Mouse (Mus musculus) embryonic facial prominence, embryonic 15.5 days (tissue): Measurements from ENCODE around the gene Map3k1. TPM values are rescaled to one million over a fixed set of nuclear protein-coding genes. Genes with fewer than 3 reads are reported as not detected.

Source experiments
- ATAC-seq: fragments of 200-750 bp; cut with Nextera tagmentation; 2 replicates; pipeline ENCODE4 v1.8.0; 2017; ENCODE audit warnings: low read depth, moderate TSS enrichment; ENCODE audit not compliant: insufficient number of reproducible peaks, low FRiP score, low TSS enrichment
- H3K27ac ChIP-seq: fragments of 300-500 bp; sonication (generic); replicated peaks from 2 replicates; pipeline ENCODE4 v1.5.1; 2015; ENCODE audit warnings: mild to moderate bottlenecking, inconsistent platforms
- H3K27me3 ChIP-seq: fragments of 300-500 bp; sonication (generic); 2 replicates; pipeline ENCODE4 v1.6.1; 2015; ENCODE audit warnings: inconsistent platforms
- H3K36me3 ChIP-seq: fragments of 300-500 bp; sonication (generic); 2 replicates; pipeline ENCODE4 v1.6.1; 2015; ENCODE audit warnings: mild to moderate bottlenecking, inconsistent platforms
- H3K4me1 ChIP-seq: fragments of 300-500 bp; sonication (generic); 2 replicates; pipeline ENCODE4 v1.6.1; 2015; ENCODE audit warnings: inconsistent platforms
- H3K4me2 ChIP-seq: fragments of 300-500 bp; sonication (generic); replicated peaks from 2 replicates; pipeline ENCODE4 v1.6.1; 2015; ENCODE audit warnings: mild to moderate bottlenecking, inconsistent platforms
- H3K4me3 ChIP-seq: fragments of 300-500 bp; sonication (generic); replicated peaks from 2 replicates; pipeline ENCODE4 v1.5.1; 2015; ENCODE audit warnings: mild to moderate bottlenecking, inconsistent platforms
- H3K9ac ChIP-seq: fragments of 300-500 bp; sonication (generic); 2 replicates; pipeline ENCODE4 v1.6.1; 2015; ENCODE audit warnings: inconsistent platforms
- H3K9me3 ChIP-seq: fragments of 300-500 bp; sonication (generic); replicated peaks from 2 replicates; pipeline ENCODE4 v1.6.1; 2016; ENCODE audit warnings: inconsistent platforms
- WGBS: fragments of 180-500 bp; shearing (Covaris S2); methylation state at CpG from one replicate; pipeline ENCODE4 v1.1.7; 2015; 5-methylcytosine and 5-hydroxymethylcytosine counted together
- polyA plus RNA-seq: library from polyadenylated mRNA; unstranded; fragments of >200 nt; fragmentation: Nextera tagmentation; extraction: Ambion mirVana; gene quantifications from 2 replicates; pipeline ENCODE4 v1.2.1, GENCODE M21; 2015

The Map3k1 gene
- polyA plus RNA-seq, 1 experiment from 2014 or later, result 16.3 TPM

DNA sequence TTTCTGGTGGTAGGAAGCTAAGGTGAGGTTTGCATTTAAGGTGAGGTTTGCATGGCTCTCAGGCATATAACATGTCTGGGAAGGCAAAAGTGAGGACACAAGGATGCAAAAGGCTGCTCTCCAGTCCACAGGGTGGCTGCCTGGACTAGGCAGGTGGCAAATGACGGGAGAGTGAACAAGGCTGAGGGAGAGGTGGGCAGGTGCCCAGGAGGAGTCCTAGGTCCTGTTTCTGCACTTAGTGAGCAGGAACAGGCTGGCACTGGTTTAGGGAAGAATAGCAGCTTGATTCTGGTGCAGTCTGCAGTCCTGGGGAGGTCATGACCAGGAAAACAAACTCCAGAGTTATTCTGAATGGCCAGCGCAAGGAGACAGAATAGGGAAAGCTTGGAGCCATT is 6.5 kb downstream of the Map3k1 start:
- Histone ChIP-seq H3K36me3 (no peaks in the 10 kb centered on the region), H3K27ac (no peak overlapping the region), H3K9ac (no peak overlapping the region), H3K27me3 (no peaks in the 10 kb centered on the region), H3K4me3 (no peak overlapping the region), H3K4me1 (peaks cover 71% of the 10 kb centered on the region), H3K9me3 (no peaks in the 10 kb centered on the region), H3K4me2 (no peak overlapping the region)
- no peak for ATAC-seq
- WGBS, result 79% methylated on average over 2 of the region's 2 CpGs

DNA sequence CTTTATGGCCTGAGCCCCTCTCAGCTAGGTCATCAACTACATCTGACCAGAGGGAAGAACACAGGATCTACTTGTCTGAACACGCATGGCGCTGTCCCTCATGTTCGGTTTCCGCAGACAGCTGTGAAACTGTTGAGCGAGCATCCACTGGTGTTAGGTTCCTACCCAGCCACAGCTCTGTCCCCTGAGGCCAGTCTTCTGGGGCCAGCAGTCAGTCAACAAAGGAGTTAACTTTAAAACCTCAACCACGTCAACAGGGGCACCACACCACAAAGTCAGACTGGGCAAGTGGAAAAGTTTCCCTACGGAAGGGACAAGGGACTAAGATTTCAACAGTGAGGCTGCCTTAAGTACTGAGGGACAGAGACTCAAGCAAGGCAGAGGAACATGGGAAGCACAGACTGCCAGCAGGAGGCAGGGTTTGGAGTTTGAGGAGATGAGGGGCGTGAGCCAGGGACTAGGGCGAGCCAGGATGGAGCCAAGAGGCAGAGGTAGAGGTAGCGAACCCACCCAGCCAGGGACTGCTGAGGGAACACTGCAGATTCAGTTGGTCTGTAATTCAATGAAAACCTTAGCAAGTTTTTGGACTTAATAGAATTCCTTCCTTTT is 7.0 kb downstream of the Map3k1 start:
- H3K4me2 ChIP-seq, result no peak overlapping the region
- ATAC-seq, result 0 out of 2 replicates have a peak, but pooled peaks have one; percentile 17
- H3K4me1 ChIP-seq, result peaks cover 75% of the 10 kb centered on the region
- no peak overlapping the region for H3K9ac ChIP-seq
- 52% methylated on average over 10 of the region's 10 CpGs for WGBS
- H3K27me3 ChIP-seq, result no peaks in the 10 kb centered on the region
- H3K4me3 ChIP-seq, result no peak overlapping the region
- no peaks in the 10 kb centered on the region for H3K36me3 ChIP-seq
- H3K27ac ChIP-seq, result no peak overlapping the region
- no peaks in the 10 kb centered on the region for H3K9me3 ChIP-seq

DNA sequence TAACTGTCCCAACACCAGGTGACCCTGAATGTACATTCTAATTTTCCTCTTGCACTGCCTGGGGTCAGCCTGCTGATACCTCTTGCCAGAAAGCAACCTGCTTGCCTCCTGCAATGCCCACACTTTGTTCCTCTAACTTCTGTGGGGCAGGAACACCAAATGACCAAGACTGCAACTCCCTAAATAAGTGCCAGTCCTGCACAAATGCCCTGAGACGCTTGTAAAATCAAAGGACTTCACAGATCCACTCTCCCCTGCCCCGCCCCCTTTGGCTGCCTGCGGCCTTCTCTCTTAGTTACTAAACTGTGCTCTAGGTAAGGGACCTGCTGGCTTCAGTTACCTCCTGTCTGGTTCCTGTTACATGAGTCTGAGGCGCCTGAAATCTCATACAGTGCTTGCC is 7.9 kb downstream of the Map3k1 start:
- 36% methylated on average over 4 of the region's 4 CpGs for WGBS
- H3K4me1 ChIP-seq, result peaks cover 83% of the 10 kb centered on the region

DNA sequence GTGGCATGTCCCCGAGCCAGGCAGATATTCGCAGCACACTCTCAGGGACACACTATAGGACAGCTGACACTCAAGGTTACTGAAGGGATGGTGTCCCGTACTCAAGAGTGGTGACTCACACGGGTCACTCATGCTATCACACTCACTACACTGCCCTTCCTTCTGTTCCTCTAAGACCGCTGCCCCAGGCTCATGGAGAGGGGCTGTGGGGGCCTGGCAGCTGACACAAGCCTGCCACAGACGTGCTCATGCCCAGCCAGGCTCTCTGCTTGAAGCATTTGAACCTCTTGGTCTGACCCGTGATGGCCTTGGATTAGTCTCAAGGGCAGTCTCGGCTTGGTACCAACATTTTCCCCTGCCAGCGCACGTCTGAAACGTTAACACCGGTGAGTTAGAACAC is 10.7 kb downstream of the Map3k1 start:
- no peak overlapping the region for H3K4me3 ChIP-seq
- peaks cover 73% of the 10 kb centered on the region for H3K4me1 ChIP-seq
- no peak overlapping the region for H3K9ac ChIP-seq
- no peak overlapping the region for H3K4me2 ChIP-seq
- WGBS, result 62% methylated on average over 12 of the region's 12 CpGs
- no peaks in the 10 kb centered on the region for H3K27me3 ChIP-seq
- H3K27ac ChIP-seq, result no peak overlapping the region; the same call in 1 of the 2 replicates
- H3K9me3 ChIP-seq, result no peaks in the 10 kb centered on the region
- no peak for ATAC-seq
- no peaks in the 10 kb centered on the region for H3K36me3 ChIP-seq

More for the DNA sequence above, 7.9 kb downstream of the Map3k1 start:
- no peak for ATAC-seq
- Histone ChIP-seq H3K9me3 (no peaks in the 10 kb centered on the region), H3K27ac (no peak overlapping the region), H3K9ac (no peak overlapping the region), H3K36me3 (no peaks in the 10 kb centered on the region), H3K27me3 (no peaks in the 10 kb centered on the region), H3K4me3 (no peak overlapping the region), H3K4me2 (no peak overlapping the region)

DNA sequence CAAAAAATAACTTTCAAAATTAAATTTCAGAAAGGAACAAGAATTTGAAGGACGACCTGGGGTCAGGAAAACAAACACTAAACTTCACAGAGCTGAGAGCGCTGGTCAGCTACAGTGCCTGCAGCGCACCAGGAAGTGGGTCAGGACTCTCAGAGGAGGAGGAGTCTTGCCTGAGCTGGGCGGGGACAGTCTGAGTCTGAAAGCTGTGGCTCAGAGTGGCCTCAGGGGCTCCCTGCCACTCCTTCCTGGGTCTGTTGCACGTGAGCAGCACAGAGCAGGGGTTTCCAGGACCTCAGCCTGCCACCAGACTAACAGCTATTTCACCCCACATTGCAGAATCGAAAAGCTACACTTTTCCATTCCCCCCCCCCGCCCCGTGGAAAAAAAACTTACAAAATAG is 11.8 kb downstream of the Map3k1 start:
- Histone ChIP-seq H3K27ac (peak overlapping the region; percentile 61), H3K4me1 (peaks cover 73% of the 10 kb centered on the region), H3K9ac (no peak overlapping the region), H3K4me2 (peak overlapping the region; percentile 27; the same call in 1 of the 2 replicates), H3K27me3 (no peaks in the 10 kb centered on the region), H3K9me3 (no peaks in the 10 kb centered on the region), H3K36me3 (no peaks in the 10 kb centered on the region), H3K4me3 (no peak overlapping the region)
- ATAC-seq, result peak; percentile 44; the same call in 1 of the 2 replicates
- WGBS, result 13% methylated on average over 8 of the region's 8 CpGs

DNA sequence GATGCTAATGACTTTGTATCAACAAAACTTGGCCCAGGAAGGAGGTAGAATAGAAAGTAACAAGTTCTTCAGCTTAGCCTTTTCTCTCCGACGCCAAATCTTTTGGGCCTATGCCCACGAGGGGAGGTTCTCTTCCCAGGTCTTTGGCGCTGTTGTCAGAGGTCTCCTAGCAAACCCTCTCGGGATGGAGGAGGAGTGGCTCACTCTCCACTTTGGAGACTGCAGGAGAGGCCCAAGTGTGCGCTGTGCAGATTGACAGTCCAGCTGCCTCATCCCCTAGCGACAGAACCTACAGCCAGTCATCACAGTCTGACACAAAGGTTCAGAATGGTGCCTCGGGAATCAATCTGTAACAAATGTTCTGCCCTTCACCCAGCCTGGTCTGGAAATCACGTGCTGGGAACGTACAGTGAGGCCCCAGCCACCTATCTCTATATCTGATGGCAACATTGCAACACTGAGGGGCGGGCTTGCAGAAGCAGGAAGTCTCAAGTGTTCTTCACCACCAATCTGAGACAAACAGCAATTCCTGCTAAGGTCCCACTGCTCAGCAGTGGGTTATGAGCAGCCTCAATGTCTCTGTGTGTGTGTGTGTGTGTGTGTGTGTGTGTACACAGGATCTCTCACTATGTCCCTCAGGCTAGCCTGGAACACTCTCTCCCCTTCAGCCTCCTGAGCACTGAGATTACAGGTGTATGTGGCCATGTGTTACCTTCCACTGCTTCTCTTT is 12.4 kb downstream of the Map3k1 start:
- Histone ChIP-seq H3K9ac (no peak overlapping the region), H3K4me3 (no peak overlapping the region), H3K9me3 (no peaks in the 10 kb centered on the region), H3K27ac (peak overlapping the region; percentile 63), H3K4me2 (0 out of 2 replicates have a peak overlapping the region, but pooled peaks have one; percentile 27), H3K4me1 (peaks cover 72% of the 10 kb centered on the region), H3K27me3 (no peaks in the 10 kb centered on the region), H3K36me3 (no peaks in the 10 kb centered on the region)
- 37% methylated on average over 11 of the region's 11 CpGs for WGBS
- 0 out of 2 replicates have a peak, but pooled peaks have one; percentile 34 for ATAC-seq

DNA sequence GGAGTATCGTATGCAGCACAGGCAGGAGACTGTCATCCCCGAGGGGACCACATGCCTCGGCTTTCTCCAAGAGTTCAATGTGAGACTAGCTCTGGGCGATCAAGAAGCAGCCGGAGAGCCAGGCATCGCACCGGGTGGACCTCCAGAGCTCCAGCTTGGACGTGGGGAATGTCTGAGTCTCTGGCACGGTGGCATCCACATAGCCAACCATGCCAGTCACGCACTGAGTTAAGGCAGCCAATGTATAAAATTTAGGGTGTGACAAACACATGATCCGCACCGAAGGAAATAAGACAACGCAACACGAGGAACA is 15.9 kb downstream of the Map3k1 start:
- 67% methylated on average over 14 of the region's 14 CpGs for WGBS
- Histone ChIP-seq H3K9me3 (no peaks in the 10 kb centered on the region), H3K4me1 (peaks cover 84% of the 10 kb centered on the region), H3K4me3 (no peak overlapping the region), H3K27ac (no peak overlapping the region), H3K27me3 (no peaks in the 10 kb centered on the region), H3K9ac (no peak overlapping the region), H3K36me3 (no peaks in the 10 kb centered on the region), H3K4me2 (no peak overlapping the region)
- ATAC-seq, result no peak

DNA sequence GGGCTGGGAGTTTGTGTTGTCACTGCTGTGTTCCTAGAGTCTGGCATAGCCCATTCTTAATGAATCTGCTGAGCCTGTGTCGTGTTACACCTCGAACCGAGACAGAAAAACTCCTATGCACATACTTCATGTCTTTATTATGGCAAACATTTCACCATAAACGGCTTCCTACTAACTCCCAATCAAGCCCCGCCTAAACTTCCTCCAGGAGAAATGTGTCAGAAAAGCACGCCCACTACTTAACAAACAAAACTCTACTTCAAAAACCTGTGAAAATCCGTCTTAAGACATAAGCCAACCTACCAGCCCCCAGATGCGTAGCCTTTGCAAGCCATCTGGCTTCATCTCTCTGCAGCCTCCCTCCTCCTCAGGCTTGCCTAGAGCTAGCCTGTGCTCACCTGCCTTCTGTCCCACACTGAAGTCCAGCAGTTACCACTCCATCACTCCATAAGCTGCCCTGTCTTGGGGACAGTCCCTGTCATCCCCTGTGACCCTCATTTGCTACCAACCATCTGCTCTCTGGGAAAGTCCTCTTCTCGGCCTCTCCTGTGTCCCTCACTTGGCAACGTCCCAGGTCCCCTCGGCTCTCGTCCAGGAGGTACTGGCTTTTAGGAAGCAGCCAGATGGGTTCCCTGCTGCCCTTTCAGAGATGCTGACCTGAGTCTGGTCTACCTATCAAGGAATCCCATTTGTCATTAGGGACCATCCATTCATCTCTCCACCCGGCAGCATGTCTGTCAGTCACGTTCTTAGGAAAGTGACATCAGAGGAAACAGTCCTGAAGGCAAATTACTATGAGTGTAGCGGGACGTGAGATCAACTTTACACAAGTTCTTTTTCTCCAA is 16.4 kb downstream of the Map3k1 start:
- H3K9me3 ChIP-seq, result no peaks in the 10 kb centered on the region
- H3K4me3 ChIP-seq, result no peak overlapping the region
- no peak overlapping the region for H3K4me2 ChIP-seq
- ATAC-seq, result no peak
- no peaks in the 10 kb centered on the region for H3K27me3 ChIP-seq
- no peaks in the 10 kb centered on the region for H3K36me3 ChIP-seq
- no peak overlapping the region for H3K27ac ChIP-seq
- WGBS, result 48% methylated on average over 16 of the region's 16 CpGs
- no peak overlapping the region for H3K9ac ChIP-seq
- peaks cover 79% of the 10 kb centered on the region for H3K4me1 ChIP-seq

DNA sequence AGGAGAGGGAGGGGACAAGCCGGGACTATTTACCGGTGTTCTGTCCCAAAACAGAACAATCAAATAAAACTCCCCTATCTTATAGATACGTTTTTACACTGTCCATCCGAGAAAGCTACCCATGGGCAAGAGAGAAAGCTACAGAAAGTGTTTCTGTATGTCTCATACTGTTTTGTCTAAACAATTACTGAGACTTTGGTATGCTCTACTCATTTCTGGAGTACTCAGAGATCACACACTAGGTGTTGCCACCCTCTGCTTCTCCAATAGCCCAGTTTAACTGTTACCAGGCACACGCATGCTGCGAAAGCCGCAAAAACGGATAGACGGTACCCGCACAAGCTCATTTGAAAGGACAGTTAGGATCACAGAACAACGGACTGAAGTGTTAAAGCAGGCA is 17.2 kb downstream of the Map3k1 start:
- H3K9me3 ChIP-seq, result no peaks in the 10 kb centered on the region
- no peak overlapping the region for H3K9ac ChIP-seq
- no peak overlapping the region for H3K4me3 ChIP-seq
- peaks cover 72% of the 10 kb centered on the region for H3K4me1 ChIP-seq
- no peak for ATAC-seq
- H3K27ac ChIP-seq, result no peak overlapping the region
- H3K4me2 ChIP-seq, result no peak overlapping the region
- no peaks in the 10 kb centered on the region for H3K36me3 ChIP-seq
- 83% methylated on average over 11 of the region's 11 CpGs for WGBS
- no peaks in the 10 kb centered on the region for H3K27me3 ChIP-seq

DNA sequence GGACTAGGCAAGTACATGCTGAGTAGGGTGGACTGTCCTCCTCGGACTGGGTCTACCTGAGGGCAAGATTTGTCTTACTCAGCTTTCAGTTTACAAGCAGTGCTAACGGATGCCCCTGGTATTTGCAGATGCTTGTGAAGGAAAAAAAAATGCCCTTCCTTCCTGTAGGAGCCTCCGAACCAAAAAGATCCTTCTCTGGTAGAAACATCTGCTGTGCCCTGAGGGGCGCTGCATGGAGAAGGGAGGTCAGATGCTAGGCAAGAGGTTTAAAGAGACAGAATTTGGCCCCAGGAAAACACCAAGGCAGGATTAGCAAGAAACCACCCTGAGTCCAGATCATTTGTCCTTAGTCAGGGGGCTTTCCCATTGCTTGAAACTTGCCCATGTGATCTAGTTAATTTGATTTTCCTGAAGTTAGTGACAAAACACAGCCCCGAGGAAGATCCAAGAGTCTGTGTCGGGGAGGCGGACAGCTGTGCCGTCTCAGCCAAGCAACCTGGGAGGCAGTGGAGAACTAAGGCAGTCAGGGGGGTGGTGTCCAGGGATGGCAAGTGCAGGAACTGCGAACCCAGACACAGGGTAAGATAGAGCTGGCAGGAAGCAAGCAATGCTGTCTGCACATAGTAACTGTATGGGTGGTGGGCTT is 19.2 kb downstream of the Map3k1 start:
- peak overlapping the region; percentile 8; the same call in 1 of the 2 replicates for H3K27ac ChIP-seq

DNA sequence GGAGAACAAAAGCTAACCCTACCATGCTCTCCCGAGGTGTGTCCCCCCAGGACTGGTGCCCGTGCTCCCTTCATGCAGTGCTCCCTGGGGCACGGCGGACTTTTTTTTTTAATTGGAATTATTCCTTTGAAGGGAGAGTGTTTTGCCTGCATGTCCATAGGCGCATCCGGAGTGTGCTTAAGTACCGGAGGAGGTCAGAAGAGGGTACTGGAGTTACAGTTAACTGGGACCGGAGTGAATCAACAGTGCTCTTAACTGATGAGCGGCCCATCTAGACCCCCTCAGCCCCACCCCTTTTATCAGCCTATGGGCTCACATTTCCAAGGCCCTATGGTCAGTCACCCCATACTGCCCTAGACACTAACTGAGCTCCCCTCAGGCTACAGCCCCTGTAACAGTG is 19.9 kb downstream of the Map3k1 start:
- Histone ChIP-seq H3K9me3 (no peaks in the 10 kb centered on the region), H3K36me3 (no peaks in the 10 kb centered on the region), H3K4me2 (no peak overlapping the region), H3K4me3 (no peak overlapping the region), H3K27me3 (no peaks in the 10 kb centered on the region), H3K27ac (peak overlapping the region; percentile 6; the same call in 1 of the 2 replicates), H3K4me1 (peaks cover 61% of the 10 kb centered on the region), H3K9ac (no peak overlapping the region)
- WGBS, result 58% methylated on average over 9 of the region's 9 CpGs
- ATAC-seq, result no peak

More for the DNA sequence above, 19.2 kb downstream of the Map3k1 start:
- 12% methylated on average over 9 of the region's 9 CpGs for WGBS
- Histone ChIP-seq H3K27me3 (no peaks in the 10 kb centered on the region), H3K36me3 (no peaks in the 10 kb centered on the region), H3K4me3 (no peak overlapping the region), H3K9ac (no peak overlapping the region), H3K9me3 (no peaks in the 10 kb centered on the region), H3K4me1 (peaks cover 64% of the 10 kb centered on the region), H3K4me2 (peak overlapping the region; percentile 19; the same call in 1 of the 2 replicates)
- no peak for ATAC-seq
